Mouse (Mus musculus) heart, postnatal 0 days (tissue): Measurements from ENCODE around the gene Omt2a.

Experiments used
- CTCF ChIP-seq: IDR thresholded peaks from 2 replicates; pipeline ENCODE4 v1.5.1; 2016; ENCODE audit warnings: antibody characterized with exemption, control low read depth, low read depth
- EP300 ChIP-seq: IDR thresholded peaks from 2 replicates; pipeline ENCODE4 v1.6.1; 2016; ENCODE audit warnings: antibody characterized with exemption, low read depth

DNA sequence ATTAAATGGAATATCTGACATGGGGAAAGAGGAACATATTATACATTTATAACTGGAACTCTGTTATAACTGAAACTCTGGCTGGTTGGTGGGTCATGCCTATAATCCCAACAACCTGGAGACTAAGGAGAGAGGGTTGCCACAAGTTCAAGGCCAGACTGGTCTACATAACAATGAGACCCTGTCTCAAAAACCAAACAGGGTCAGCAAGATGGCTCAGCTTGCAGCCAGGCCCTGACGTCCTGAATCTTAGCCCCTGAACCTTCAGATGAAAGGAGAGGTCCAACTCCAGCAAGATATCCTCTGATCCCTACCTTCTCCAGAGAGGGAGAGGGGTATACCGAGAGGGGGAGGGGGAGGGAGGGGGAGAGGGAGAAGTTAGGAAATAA lies 45.9 kb upstream of the Omt2a start:
- TF ChIP-seq CTCF: no peak
- no peak for TF ChIP-seq EP300
